Mouse (Mus musculus): ENCODE results near the gene Ank2.
A peak's percentile ranks its signal among the peaks of the same experiment; 100 is the strongest.
"Not testable (repeated sequence)": the region's sequence is repeated elsewhere in the genome, so short reads cannot be mapped to it uniquely, and the experiment has no call there.

Gene Ank2

DNA sequence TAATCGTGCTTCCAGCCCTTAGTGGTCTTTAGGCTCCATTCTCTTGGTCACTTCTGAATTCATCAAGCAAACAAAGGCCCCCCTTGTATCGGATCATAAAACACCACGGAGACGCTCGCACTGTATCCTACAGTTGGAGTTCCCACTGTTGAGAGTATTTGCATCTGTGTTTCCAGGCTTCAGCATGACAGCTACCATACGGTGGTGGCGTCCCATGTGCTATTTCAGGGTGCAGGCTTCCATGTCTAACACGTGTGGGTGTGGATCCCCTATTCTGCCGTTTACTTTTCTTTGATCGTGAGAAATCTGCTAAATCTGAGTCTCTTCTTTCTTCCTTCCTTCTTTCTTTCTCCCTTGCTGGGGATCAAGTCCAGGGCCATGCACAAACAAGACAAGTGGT, 14.0 kb downstream of the Ank2 start:
- no peak for DNase-seq (ENCODE audit: low spot score in 2 of 2)

GRCm38 (mm10) chr3:127481658-127482057, 17.5 kb downstream of the Ank2 start:
- DNase-seq (ENCODE audit: low spot score in 2 of 2): no peak

- not testable (repeated sequence) for DNase-seq (ENCODE audit: low spot score in 2 of 2)
Observed at GRCm38 (mm10) chr3:127480369-127480768, 18.8 kb downstream of the Ank2 start.

- DNase-seq (ENCODE audit: low spot score in 2 of 2): no peak
Observed at GRCm38 (mm10) chr3:127474115-127474514, 25.0 kb downstream of the Ank2 start.

DNA sequence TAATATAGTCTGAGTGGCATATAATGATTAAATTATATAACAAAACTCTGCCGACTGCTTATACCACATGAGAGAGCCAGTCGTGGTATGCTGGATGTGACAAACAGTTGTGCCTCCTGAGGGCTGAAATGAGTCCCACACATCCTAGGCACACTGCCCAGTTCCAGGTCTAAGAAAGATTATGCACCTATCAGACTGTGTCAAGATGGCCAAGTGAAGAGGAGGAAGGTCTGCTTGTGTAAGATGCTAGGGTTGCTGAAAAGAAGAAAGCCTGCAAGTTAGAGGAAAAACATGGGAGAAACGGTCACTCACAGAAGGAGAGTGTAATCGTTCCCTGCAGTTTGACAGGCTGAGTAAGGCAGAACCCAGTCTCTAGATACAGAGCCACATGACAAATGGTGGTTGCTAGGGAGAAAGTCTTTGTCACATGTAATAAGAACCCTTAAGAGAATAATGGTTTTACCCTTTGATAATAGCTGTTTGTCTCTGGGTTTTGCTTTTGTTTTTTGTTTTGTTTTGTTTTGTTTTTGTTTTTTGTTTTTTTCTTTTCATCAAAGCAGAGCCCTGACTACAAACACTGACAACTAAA, 29.9 kb downstream of the Ank2 start:
- DNase-seq (ENCODE audit: low spot score in 2 of 2): no peak

- DNase-seq (ENCODE audit: low spot score in 2 of 2): no peak
Observed at GRCm38 (mm10) chr3:127468569-127468968, 30.6 kb downstream of the Ank2 start.

DNA sequence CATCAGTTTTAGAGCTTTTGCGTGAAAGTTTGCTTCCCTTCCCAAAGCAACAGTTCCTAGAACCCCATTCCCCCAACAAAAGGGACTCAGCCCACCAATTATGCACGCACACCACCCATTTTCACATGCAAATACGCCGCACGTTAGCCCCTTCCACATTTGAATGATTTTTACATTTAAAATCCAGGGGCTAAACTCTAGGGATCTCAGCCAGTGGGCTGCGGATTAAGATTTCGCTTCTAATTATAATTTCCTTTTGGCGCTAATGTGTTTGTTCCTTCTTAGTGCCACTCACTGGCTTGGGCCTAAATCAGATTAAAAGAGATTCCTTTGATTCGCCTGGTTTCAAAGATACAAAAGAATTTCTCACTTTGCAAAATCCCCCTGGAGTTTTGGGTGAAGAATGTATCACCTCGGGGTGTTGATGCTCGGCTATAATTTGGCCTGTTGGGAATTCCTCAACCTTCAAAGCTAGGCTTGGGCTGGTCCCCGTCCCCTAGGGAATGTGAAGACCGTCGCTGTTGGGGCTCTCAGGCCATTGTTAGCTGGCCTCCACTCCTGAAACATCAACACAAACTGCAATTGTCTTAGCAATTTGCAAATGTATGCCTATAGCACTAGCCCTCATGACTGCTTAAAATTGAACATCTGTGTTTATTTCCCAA, 35.2 kb downstream of the Ank2 start:
- DNase-seq (ENCODE audit: low spot score in 2 of 2): no peak

- DNase-seq (ENCODE audit: low spot score in 2 of 2): no peak
Observed at GRCm38 (mm10) chr3:127463165-127463564, 36.0 kb downstream of the Ank2 start.

DNA sequence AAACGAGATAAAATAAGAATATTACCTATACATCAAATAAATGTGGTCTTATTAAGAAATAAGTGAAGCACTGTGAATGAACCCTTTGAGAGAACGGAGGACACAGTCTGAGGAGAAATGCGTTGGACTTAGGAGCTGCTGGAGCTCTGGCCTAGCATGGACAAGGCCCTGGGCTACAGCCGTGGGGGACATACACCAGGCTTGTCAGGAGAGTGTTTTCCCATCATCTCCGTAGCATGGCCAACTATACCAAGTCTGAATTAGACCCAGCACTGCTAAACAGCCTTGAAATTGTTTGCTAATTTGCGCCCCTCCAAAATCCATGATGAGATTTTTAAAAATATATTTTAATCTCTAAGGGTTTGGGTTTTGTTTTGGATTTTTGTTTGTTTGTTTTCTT, 36.7 kb downstream of the Ank2 start:
- DNase-seq (ENCODE audit: low spot score in 2 of 2): no peak

GRCm38 (mm10) chr3:127460891-127461437, 38.2 kb downstream of the Ank2 start:
- no peak for DNase-seq (ENCODE audit: low spot score in 2 of 2)

DNA sequence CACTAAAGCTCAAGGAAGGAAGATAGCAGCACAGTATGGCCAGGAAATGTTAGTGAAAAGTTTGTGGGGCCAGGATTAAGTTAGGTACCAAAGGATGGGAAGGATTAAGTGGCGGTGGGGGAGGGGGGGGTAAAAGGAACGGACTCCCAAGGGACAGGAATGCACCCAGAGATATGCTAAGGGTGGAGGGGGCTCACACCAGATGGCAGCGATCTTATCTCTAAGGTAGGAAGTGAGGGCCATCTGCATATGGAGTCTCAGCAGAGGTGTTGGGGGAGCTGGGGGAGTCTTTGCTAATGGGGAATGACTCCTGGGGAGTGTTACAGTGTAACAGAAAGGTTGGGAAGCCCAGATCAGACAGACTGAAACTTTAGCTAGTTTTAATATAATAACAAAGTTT, 39.3 kb downstream of the Ank2 start:
- DNase-seq (ENCODE audit: low spot score in 2 of 2): no peak

DNA sequence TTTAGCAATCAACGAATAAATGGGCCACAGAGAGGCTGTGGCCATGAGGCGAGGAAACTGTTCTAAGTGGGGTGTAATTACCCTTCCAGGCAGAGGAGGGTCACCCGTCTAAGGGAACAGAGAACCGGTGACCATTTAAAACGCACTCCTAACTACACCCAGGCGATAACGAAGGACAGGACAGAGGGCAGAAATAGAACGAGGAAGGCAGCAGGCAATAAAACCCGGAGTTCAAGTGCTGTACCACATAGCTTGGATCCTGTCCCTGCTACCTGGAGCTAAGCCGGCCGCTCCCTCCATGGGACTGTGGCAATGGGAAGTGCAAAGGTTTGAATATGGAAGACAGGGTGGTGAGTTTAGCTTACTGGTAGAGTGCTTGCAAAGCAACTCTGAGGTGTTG, 40.2 kb downstream of the Ank2 start:
- DNase-seq (ENCODE audit: low spot score in 2 of 2): no peak

- DNase-seq (ENCODE audit: low spot score in 2 of 2): no peak
Observed at GRCm38 (mm10) chr3:127458420-127458798, 40.7 kb downstream of the Ank2 start.

DNA sequence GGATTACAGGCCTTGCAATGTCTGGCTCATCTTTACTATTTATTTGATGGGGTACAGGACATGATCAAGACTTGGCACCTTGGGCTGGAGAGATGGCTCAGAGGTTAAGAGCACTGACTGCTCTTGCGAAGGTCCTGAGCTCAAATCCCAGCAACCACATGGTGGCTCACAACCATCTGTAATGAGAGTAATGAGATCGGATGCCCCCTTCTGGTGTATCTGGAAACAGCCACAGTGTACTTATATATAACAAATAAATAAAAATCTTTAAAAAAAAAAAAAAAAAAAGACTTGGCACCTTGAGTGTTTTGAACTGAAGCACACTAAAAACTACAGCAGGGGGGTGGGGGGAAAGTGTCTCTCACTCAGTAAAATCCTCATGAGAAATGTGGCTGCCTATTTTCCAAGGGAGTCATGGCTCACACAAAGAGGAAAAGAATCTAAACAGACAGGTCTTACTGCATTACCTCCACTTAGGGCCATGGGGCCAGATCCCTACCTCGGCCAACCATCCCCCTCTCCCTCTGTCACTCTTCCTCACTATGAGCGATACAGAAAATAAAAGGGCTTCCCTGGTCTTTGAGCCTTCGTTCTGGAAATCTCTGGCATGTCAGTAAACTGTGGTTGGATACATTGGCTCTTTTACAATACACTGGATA, 41.3 kb downstream of the Ank2 start:
- no peak for DNase-seq (ENCODE audit: low spot score in 2 of 2)

DNA sequence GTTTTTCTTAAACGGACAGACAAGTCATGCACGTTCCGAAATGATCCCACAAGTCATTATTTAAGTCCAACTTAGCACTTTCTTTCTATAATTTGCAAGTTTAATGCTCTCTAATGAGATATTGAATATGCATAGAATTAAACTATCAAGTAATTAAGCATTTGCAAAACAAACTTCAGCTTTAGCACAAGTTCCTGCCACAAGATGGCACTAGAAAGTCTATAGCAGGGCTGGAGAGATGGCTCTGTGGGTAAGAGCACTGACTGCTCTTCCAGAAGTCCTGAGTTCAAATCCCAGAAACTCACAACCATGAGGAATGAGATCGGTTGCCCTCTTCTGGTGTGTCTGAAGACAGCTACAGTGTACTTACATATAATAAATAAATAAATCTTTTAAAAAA, 45.4 kb downstream of the Ank2 start:
- DNase-seq (ENCODE audit: low spot score in 2 of 2): no peak

- DNase-seq (ENCODE audit: low spot score in 2 of 2): no peak
Observed at GRCm38 (mm10) chr3:127453254-127453653, 45.9 kb downstream of the Ank2 start.

DNA sequence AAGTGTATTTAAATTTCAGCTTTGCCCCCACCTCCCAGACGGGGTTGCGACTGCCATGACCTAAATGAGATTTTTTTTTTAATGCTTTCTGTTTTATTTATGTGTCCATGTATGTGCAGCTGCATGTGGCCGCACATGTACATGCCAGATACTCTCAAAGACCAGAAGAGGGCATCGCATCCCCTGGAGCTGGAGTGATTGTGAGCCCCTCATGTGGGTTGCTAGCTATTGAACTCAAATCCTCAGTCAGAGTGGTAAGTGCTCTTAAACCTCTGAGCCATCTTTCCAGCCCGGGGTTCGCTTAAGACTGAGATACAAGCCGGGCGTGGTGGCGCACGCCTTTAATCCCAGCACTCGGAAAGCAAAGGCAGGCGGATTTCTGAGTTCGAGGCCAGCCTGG, 46.9 kb downstream of the Ank2 start:
- no peak for DNase-seq (ENCODE audit: low spot score in 2 of 2)

GRCm38 (mm10) chr3:127451741-127452140, 47.4 kb downstream of the Ank2 start:
- DNase-seq (ENCODE audit: low spot score in 2 of 2): no peak

DNA sequence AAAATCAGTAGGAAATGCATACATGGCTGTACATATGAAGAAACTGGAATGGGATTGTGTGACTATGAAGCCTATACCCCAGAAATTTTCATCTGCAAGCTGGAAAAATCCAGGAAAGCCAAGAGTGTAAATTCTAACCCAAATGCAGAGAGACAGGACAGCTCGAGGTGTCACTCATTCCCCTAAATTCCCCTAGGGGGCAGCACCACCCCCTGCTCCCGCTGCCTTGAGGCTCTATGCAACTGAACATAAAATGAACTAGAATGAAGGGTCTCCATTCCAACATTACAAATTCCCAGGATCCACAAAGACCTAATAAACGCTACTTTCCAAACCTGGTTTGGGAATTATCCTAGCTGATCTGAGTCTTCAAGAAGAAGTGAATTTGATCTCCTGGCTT, 48.1 kb downstream of the Ank2 start:
- no peak for DNase-seq (ENCODE audit: low spot score in 2 of 2)

- peak; percentile 50 to 64 for DNase-seq (ENCODE audit: low spot score in 2 of 2)
Observed at GRCm38 (mm10) chr3:127446173-127446572, 53.0 kb downstream of the Ank2 start.

DNA sequence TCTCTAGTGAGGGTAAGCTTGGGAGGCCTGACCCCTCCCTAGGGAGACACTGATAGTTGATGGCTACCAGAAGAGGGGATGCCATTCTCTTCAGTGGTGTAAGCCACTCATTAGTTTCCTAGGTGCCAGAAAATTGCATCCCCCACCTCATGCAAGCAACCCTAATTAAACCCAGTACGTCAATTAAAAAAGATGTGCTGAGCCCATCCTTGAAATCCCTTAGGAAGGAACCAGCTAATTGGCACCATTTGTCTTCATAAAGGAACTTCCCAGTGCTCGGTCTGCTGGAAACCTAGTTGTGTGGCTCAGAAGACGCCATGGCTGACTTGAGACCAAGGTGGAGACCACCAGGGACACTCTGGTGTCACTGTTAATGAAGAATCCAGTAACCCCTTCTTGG, 65.9 kb downstream of the Ank2 start:
- no peak for DNase-seq (ENCODE audit: low spot score in 2 of 2)

DNA sequence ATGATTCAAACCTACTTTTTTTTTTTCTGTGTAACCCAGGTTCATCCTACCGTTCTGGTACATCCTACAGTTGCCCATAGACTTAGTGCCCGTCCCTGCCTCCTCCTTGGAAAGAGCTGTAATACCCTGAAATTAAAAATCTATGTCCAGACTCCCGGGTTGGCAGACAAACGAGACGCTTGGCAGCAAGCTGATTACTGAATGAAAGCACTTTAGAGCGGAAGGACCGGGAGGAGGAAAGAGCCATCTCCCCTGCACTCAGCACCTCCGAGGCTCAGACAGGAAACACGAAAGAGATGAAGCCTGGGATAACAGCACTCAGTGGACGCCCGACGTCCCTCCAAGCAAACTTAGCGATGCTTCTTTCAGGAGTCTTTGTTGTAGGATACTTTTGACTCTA, 69.3 kb downstream of the Ank2 start:
- DNase-seq (ENCODE audit: low spot score in 2 of 2): no peak

DNA sequence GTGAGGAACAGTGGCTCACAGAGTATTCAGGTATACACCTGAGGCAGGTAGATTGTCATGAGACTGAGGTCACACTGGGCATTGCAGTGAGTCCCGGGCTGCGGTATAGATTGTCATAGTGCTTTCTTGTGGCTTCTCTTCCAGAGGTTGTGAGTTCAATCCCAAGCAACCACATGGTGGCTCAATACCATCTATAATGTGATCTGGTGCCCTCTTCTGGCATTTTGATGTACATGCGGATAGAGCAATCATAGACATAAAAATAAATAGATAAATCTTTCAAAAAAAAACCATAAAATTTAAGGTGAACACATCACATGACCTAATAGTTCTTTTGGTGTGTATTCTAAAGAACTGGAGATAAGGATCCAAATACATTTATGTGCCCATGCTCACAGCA, 70.6 kb downstream of the Ank2 start:
- DNase-seq (ENCODE audit: low spot score in 2 of 2): no peak
